17 mouse cellular contexts compared by ENCODE assay signal in genomic region chr8:105313622-105314402, GRCm38 (mm10). TPM values are rescaled to one million over a fixed set of nuclear protein-coding genes. Genes with fewer than 3 reads are reported as not detected.
DNase-seq lines count a peak whose midpoint lies in the region; ATAC-seq and TF ChIP-seq lines count a peak whose summit lies in the region.
"Had no signal": no experiment of that assay in that cellular context is flagged by ENCODE, and none has a peak within 500 bp of the region (broad histone marks: within the 10 kb centered on the region; RNA-seq: fewer than 3 reads in every experiment).

No protein-coding gene starts in this region.

- intact Hi-C loops in gastrocnemius, adult 2 months (cut with DNase I): no loop called here

- H3K9me3 ChIP-seq in hindbrain, embryonic 12.5 days (replicated peaks): no peaks in the 10 kb centered on the region
- H3K9me3 ChIP-seq in hindbrain, embryonic 13.5 days: no peaks in the 10 kb centered on the region
- no peaks in the 10 kb centered on the region for H3K9me3 ChIP-seq in liver, postnatal 0 days (ENCODE audit: low read length)
- H3K9me3 ChIP-seq: embryonic facial prominence, embryonic 15.5 days; midbrain, embryonic 10.5 days had no signal

- H3K4me2 ChIP-seq in hindbrain, embryonic 12.5 days (replicated peaks): no peak overlapping the region
- no peak overlapping the region for H3K4me2 ChIP-seq in hindbrain, embryonic 13.5 days
- H3K4me2 ChIP-seq in liver, postnatal 0 days (ENCODE audit: low read depth, low read length): peak overlapping the region; percentile 15; the same call in 1 of the 2 replicates
- H3K4me2 ChIP-seq: embryonic facial prominence, embryonic 15.5 days had no signal

- no peak overlapping the region for H3K4me3 ChIP-seq in gastrocnemius, adult 2 months
- no peak overlapping the region for H3K4me3 ChIP-seq in hindbrain, embryonic 12.5 days
- H3K4me3 ChIP-seq in hindbrain, embryonic 13.5 days: no peak overlapping the region
- no peak overlapping the region for H3K4me3 ChIP-seq in liver, postnatal 0 days (ENCODE audit: low read depth, low read length)
- H3K4me3 ChIP-seq: embryonic facial prominence, embryonic 15.5 days; midbrain, embryonic 10.5 days had no signal

- TF ChIP-seq CTCF in gastrocnemius, adult 2 months (IDR thresholded peaks at IDR 0.05): no peak
- no peak for TF ChIP-seq CTCF in liver, postnatal 0 days (IDR thresholded peaks at IDR 0.05; ENCODE audit: low read depth)

- no peaks in the 10 kb centered on the region for H3K4me1 ChIP-seq in hindbrain, embryonic 12.5 days
- H3K4me1 ChIP-seq in hindbrain, embryonic 13.5 days (replicated peaks): no peaks in the 10 kb centered on the region
- peaks cover 7% of the 10 kb centered on the region; the same call in 1 of the 2 replicates for H3K4me1 ChIP-seq in liver, postnatal 0 days (ENCODE audit: insufficient read depth)
- H3K4me1 ChIP-seq: embryonic facial prominence, embryonic 15.5 days had no signal

- 0 out of 2 replicates have a peak, but pooled peaks have one; percentile 26 for ATAC-seq in hindbrain, embryonic 12.5 days (ENCODE audit: low FRiP score)
- ATAC-seq in hindbrain, embryonic 13.5 days (ENCODE audit: low FRiP score): no peak
- ATAC-seq in liver, postnatal 0 days: peak; percentile 18; the same call in 1 of the 2 replicates
- ATAC-seq: activated CD4-positive, CD25-positive, alpha-beta regulatory T cell, adult 4 months; hindbrain, embryonic 16.5 days had no signal

- no peak overlapping the region for H3K27ac ChIP-seq in gastrocnemius, adult 2 months
- no peak overlapping the region for H3K27ac ChIP-seq in hindbrain, embryonic 12.5 days
- H3K27ac ChIP-seq in hindbrain, embryonic 13.5 days: no peak overlapping the region
- H3K27ac ChIP-seq in liver, postnatal 0 days (ENCODE audit: low read depth): no peak overlapping the region; the same call in 1 of the 2 replicates
- H3K27ac ChIP-seq: embryonic facial prominence, embryonic 15.5 days; midbrain, embryonic 10.5 days had no signal

- WGBS in hindbrain, embryonic 12.5 days: 85% methylated on average over 9 of the region's 9 CpGs
- 83% methylated on average over 9 of the region's 9 CpGs for WGBS in hindbrain, embryonic 13.5 days
- WGBS in liver, postnatal 0 days (ENCODE audit: insufficient replicate concordance): 78% methylated on average over 9 of the region's 9 CpGs

- DNase-seq in cerebellum, adult 11 months: peak; percentile 25
- DNase-seq in cerebellum, adult 8-10 months: no peak
- DNase-seq in gastrocnemius, adult 2 months: peak; percentile 12
- no peak for DNase-seq in gastrocnemius, postnatal 10 days
- no peak for DNase-seq in liver, postnatal 0 days
- no peak for DNase-seq in right cerebral cortex, adult 18-20 months
- DNase-seq: adrenal gland, postnatal 25 days; kidney, adult 18-20 months; kidney, postnatal 14 days; lung, postnatal 10 days; right cerebral cortex, postnatal 25 days had no signal

- peaks cover 78% of the 10 kb centered on the region for H3K36me3 ChIP-seq in hindbrain, embryonic 12.5 days
- H3K36me3 ChIP-seq in hindbrain, embryonic 13.5 days: peaks cover 97% of the 10 kb centered on the region
- peaks cover 75% of the 10 kb centered on the region for H3K36me3 ChIP-seq in liver, postnatal 0 days (replicated peaks; ENCODE audit: insufficient read depth, low read length)

- TF ChIP-seq EP300 in liver, postnatal 0 days (IDR thresholded peaks at IDR 0.05; ENCODE audit: low read depth): no peak

- no peak overlapping the region for H3K9ac ChIP-seq in hindbrain, embryonic 12.5 days
- no peak overlapping the region for H3K9ac ChIP-seq in hindbrain, embryonic 13.5 days
- no peak overlapping the region for H3K9ac ChIP-seq in liver, postnatal 0 days (replicated peaks)
- H3K9ac ChIP-seq: embryonic facial prominence, embryonic 15.5 days had no signal

- H3K27me3 ChIP-seq in hindbrain, embryonic 12.5 days: no peaks in the 10 kb centered on the region
- H3K27me3 ChIP-seq in hindbrain, embryonic 13.5 days: no peaks in the 10 kb centered on the region
- H3K27me3 ChIP-seq in liver, postnatal 0 days (ENCODE audit: insufficient read depth, low read length): no peaks in the 10 kb centered on the region
- H3K27me3 ChIP-seq: embryonic facial prominence, embryonic 15.5 days had no signal

RNA-seq across cellular contexts. Expression of gene Elmo3, which starts 8.4 kb away (rescaled TPM):
- total RNA-seq in gastrocnemius, adult 2 months (2021): 1 to 10 TPM; 1.2 to 1.6 TPM
- total RNA-seq in gastrocnemius, postnatal 10 days (2021): under 1 TPM; 0.77 to 0.80 TPM
- 2.7 and 3.2 TPM in 2 replicates for polyA plus RNA-seq in hindbrain, embryonic 12.5 days (2016; fragmentation: Nextera tagmentation; extraction: Ambion mirVana)
- 1.5 and 1.6 TPM in 2 replicates for polyA plus RNA-seq in hindbrain, embryonic 13.5 days (2015; fragmentation: Nextera tagmentation; extraction: Ambion mirVana)
- polyA plus RNA-seq in liver, postnatal 0 days (2015; fragmentation: Nextera tagmentation; extraction: Ambion mirVana): 7.8 TPM in 2 replicates

RNA-seq across cellular contexts. Expression of gene Lrrc29, which starts 12.3 kb away (rescaled TPM):
- total RNA-seq in gastrocnemius, adult 2 months (2021): 1 to 10 TPM in 1 of 2 experiments, under 1 TPM in 1; 0.99 to 1.3 TPM
- total RNA-seq in gastrocnemius, postnatal 10 days (2021): 1 to 10 TPM; 1.5 to 2.4 TPM
- 1.3 TPM in 2 replicates for polyA plus RNA-seq in hindbrain, embryonic 12.5 days (2016; fragmentation: Nextera tagmentation; extraction: Ambion mirVana)
- 0.82 and 1.4 TPM in 2 replicates for polyA plus RNA-seq in hindbrain, embryonic 13.5 days (2015; fragmentation: Nextera tagmentation; extraction: Ambion mirVana)
- polyA plus RNA-seq in liver, postnatal 0 days (2015; fragmentation: Nextera tagmentation; extraction: Ambion mirVana): 7.7 and 7.8 TPM in 2 replicates

RNA-seq across cellular contexts. Expression of gene Tmem208, which starts 12.3 kb away (rescaled TPM):
- 10 to 100 TPM; 20.1 to 24.6 TPM for total RNA-seq in gastrocnemius, adult 2 months (2021)
- total RNA-seq in gastrocnemius, postnatal 10 days (2021): 10 to 100 TPM; 23.6 to 27.1 TPM
- 97.6 and 100 TPM in 2 replicates for polyA plus RNA-seq in hindbrain, embryonic 12.5 days (2016; fragmentation: Nextera tagmentation; extraction: Ambion mirVana)
- 133 and 136 TPM in 2 replicates for polyA plus RNA-seq in hindbrain, embryonic 13.5 days (2015; fragmentation: Nextera tagmentation; extraction: Ambion mirVana)
- polyA plus RNA-seq in liver, postnatal 0 days (2015; fragmentation: Nextera tagmentation; extraction: Ambion mirVana): 75.2 and 75.4 TPM in 2 replicates

RNA-seq across cellular contexts. Expression of gene E2f4, which starts 16.3 kb away (rescaled TPM):
- 10 to 100 TPM; 26.8 to 29.7 TPM for total RNA-seq in gastrocnemius, adult 2 months (2021)
- 10 to 100 TPM; 18.7 to 22.3 TPM for total RNA-seq in gastrocnemius, postnatal 10 days (2021)
- 68.8 and 69.9 TPM in 2 replicates for polyA plus RNA-seq in hindbrain, embryonic 12.5 days (2016; fragmentation: Nextera tagmentation; extraction: Ambion mirVana)
- 45.6 and 47.0 TPM in 2 replicates for polyA plus RNA-seq in hindbrain, embryonic 13.5 days (2015; fragmentation: Nextera tagmentation; extraction: Ambion mirVana)
- polyA plus RNA-seq in liver, postnatal 0 days (2015; fragmentation: Nextera tagmentation; extraction: Ambion mirVana): 62.9 and 65.7 TPM in 2 replicates

RNA-seq across cellular contexts. Expression of gene Exoc3l, which starts 17.9 kb away (rescaled TPM):
- total RNA-seq in gastrocnemius, adult 2 months (2021): 1 to 10 TPM in 1 of 2 experiments, under 1 TPM in 1; 0.84 to 2.3 TPM
- 1 to 10 TPM; 3.9 to 9.1 TPM for total RNA-seq in gastrocnemius, postnatal 10 days (2021)
- polyA plus RNA-seq in hindbrain, embryonic 12.5 days (2016; fragmentation: Nextera tagmentation; extraction: Ambion mirVana): 12.7 and 15.7 TPM in 2 replicates
- polyA plus RNA-seq in hindbrain, embryonic 13.5 days (2015; fragmentation: Nextera tagmentation; extraction: Ambion mirVana): 14.3 and 14.6 TPM in 2 replicates
- 6.6 and 7.1 TPM in 2 replicates for polyA plus RNA-seq in liver, postnatal 0 days (2015; fragmentation: Nextera tagmentation; extraction: Ambion mirVana)

Comparison
In these comparisons a context has a peak if more than half of its experiments do, and no peak if none do; other contexts are left out.
1. DNase-seq: peak in cerebellum, adult 11 months (single experiment) and gastrocnemius, adult 2 months (single experiment); none in cerebellum, adult 8-10 months (single experiment), gastrocnemius, postnatal 10 days (single experiment), liver, postnatal 0 days (single experiment) and right cerebral cortex, adult 18-20 months (single experiment).